ENCODE assay signal across 10 mouse cellular contexts in genomic region chr1:93010731-93011130, GRCm38 (mm10). TPM values are rescaled to one million over a fixed set of nuclear protein-coding genes. Genes with fewer than 3 reads are reported as not detected.
A peak's percentile ranks its signal among the peaks of the same experiment; 100 is the strongest.
DNase-seq lines count a peak whose midpoint lies in the region; ATAC-seq and TF ChIP-seq lines count a peak whose summit lies in the region.
"Had no signal": no experiment of that assay in that cellular context is flagged by ENCODE, and none has a peak within 500 bp of the region (broad histone marks: within the 10 kb centered on the region; RNA-seq: fewer than 3 reads in every experiment).

No protein-coding gene starts in this region.

- DNase-seq in gastrocnemius, adult 2 months: peak; percentile 26
- no peak for DNase-seq in gastrocnemius, adult 18-20 months (ENCODE audit: low spot score)
- peak; percentile 17 for DNase-seq in thymus, adult 2 months
- no peak for DNase-seq in thymus, adult 18-20 months
- DNase-seq in hindbrain, postnatal 0 days (ENCODE audit: low spot score): peak; percentile 57
- DNase-seq in retina, postnatal 7 days (ENCODE audit: low read depth, low spot score): peak; percentile 21
- DNase-seq in right cerebral cortex, postnatal 36 days (ENCODE audit: low spot score in 2 of 2): no peak
- DNase-seq in frontal cortex, postnatal 36 days (ENCODE audit: low spot score in 2 of 2): no peak

- intact Hi-C loops in gastrocnemius, adult 2 months (cut with DNase I): loop anchor here (2.0 kb wide), 1 partner anchor 54 kb away; no protein-coding TSS in a partner anchor

- H3K4me1 ChIP-seq in thymus, adult 2 months (replicated peaks; ENCODE audit: control insufficient read depth, insufficient read depth, low read length): no peaks in the 10 kb centered on the region
- no peaks in the 10 kb centered on the region; the same call in 1 of the 2 replicates for H3K4me1 ChIP-seq in hindbrain, postnatal 0 days (ENCODE audit: insufficient read depth, low read length)
- H3K4me1 ChIP-seq: hindbrain, embryonic 15.5 days; neural tube, embryonic 13.5 days had no signal

- no peak overlapping the region for H3K9ac ChIP-seq in hindbrain, postnatal 0 days (replicated peaks; ENCODE audit: low read length)
- H3K9ac ChIP-seq: hindbrain, embryonic 15.5 days; neural tube, embryonic 13.5 days had no signal

- H3K36me3 ChIP-seq in thymus, adult 2 months (ENCODE audit: control insufficient read depth, insufficient read depth, low read length): no peaks in the 10 kb centered on the region
- H3K36me3 ChIP-seq in hindbrain, postnatal 0 days (ENCODE audit: insufficient read depth, low read length): no peaks in the 10 kb centered on the region
- H3K36me3 ChIP-seq: hindbrain, embryonic 15.5 days had no signal

- H3K4me3 ChIP-seq in gastrocnemius, adult 2 months: no peak overlapping the region
- H3K4me3 ChIP-seq in thymus, adult 2 months (ENCODE audit: control insufficient read depth, insufficient read depth, low read length): no peak overlapping the region
- H3K4me3 ChIP-seq in hindbrain, postnatal 0 days (ENCODE audit: low read length): no peak overlapping the region
- H3K4me3 ChIP-seq: hindbrain, embryonic 15.5 days; neural tube, embryonic 13.5 days had no signal

- no peaks in the 10 kb centered on the region for H3K27me3 ChIP-seq in thymus, adult 2 months (ENCODE audit: control insufficient read depth, insufficient read depth, low read length)
- H3K27me3 ChIP-seq in hindbrain, postnatal 0 days (ENCODE audit: insufficient read depth, low read length): no peaks in the 10 kb centered on the region
- H3K27me3 ChIP-seq: hindbrain, embryonic 15.5 days; neural tube, embryonic 13.5 days had no signal

- TF ChIP-seq CTCF in gastrocnemius, adult 2 months (IDR thresholded peaks at IDR 0.05): peak; percentile 59
- TF ChIP-seq CTCF in thymus, adult 2 months (IDR thresholded peaks at IDR 0.05; ENCODE audit: borderline replicate concordance, control insufficient read depth, extremely low read depth, insufficient read depth, low read length, poor library complexity): no peak
- peak; percentile 74 for TF ChIP-seq CTCF in hindbrain, postnatal 0 days (IDR thresholded peaks at IDR 0.05; ENCODE audit: low read depth)

- H3K27ac ChIP-seq in gastrocnemius, adult 2 months: no peak overlapping the region
- no peak overlapping the region for H3K27ac ChIP-seq in thymus, adult 2 months (ENCODE audit: control insufficient read depth, insufficient read depth, low read length)
- H3K27ac ChIP-seq in hindbrain, postnatal 0 days: no peak overlapping the region
- H3K27ac ChIP-seq: hindbrain, embryonic 15.5 days; neural tube, embryonic 13.5 days had no signal

- H3K9me3 ChIP-seq in hindbrain, postnatal 0 days (ENCODE audit: low read length): no peaks in the 10 kb centered on the region
- H3K9me3 ChIP-seq: hindbrain, embryonic 15.5 days; neural tube, embryonic 13.5 days had no signal

- H3K4me2 ChIP-seq in hindbrain, postnatal 0 days (ENCODE audit: low read depth, low read length): no peak overlapping the region
- H3K4me2 ChIP-seq: hindbrain, embryonic 15.5 days; neural tube, embryonic 13.5 days had no signal

- ATAC-seq in hindbrain, postnatal 0 days: peak; percentile 33

- TF ChIP-seq POLR2A in thymus, adult 2 months (IDR thresholded peaks at IDR 0.05; ENCODE audit: control insufficient read depth, extremely low read depth, insufficient read depth, low read length, poor library complexity): no peak

- WGBS in thymus, adult 2 months: 35% methylated on average over 3 of the region's 3 CpGs
- WGBS in hindbrain, postnatal 0 days: 32% methylated on average over 3 of the region's 3 CpGs

RNA-seq across cellular contexts. Expression of gene Aqp12, which starts 4.6 kb away (rescaled TPM):
- not detected for total RNA-seq in gastrocnemius, adult 2 months (2021)
- not detected for total RNA-seq in gastrocnemius, adult 18-20 months (2021)
- 0.19 and 0.42 TPM in 2 replicates for polyA plus RNA-seq in thymus, adult 2 months (2012; rRNA removed)
- not detected in 2 replicates for total RNA-seq in hindbrain, postnatal 0 days (2014; rRNA removed)
- not detected in 2 replicates for polyA plus RNA-seq in hindbrain, postnatal 0 days (2015; fragmentation: Nextera tagmentation; extraction: Ambion mirVana)
- polyA plus RNA-seq: hindbrain, embryonic 15.5 days; neural tube, embryonic 13.5 days had no signal

Comparison
In these comparisons a context has a peak if more than half of its experiments do, and no peak if none do; other contexts are left out.
1. DNase-seq: peak in gastrocnemius, adult 2 months (single experiment), thymus, adult 2 months (single experiment), hindbrain, postnatal 0 days (single experiment) and retina, postnatal 7 days (single experiment); none in gastrocnemius, adult 18-20 months (single experiment), thymus, adult 18-20 months (0 of 2), right cerebral cortex, postnatal 36 days (0 of 2) and frontal cortex, postnatal 36 days (0 of 2).